Mouse (Mus musculus) thymus, adult 2 months (tissue): ENCODE results near the gene Cd52. TPM values are rescaled to one million over a fixed set of nuclear protein-coding genes. Genes with fewer than 3 reads are reported as not detected.
"Not testable (repeated sequence)": the region's sequence is repeated elsewhere in the genome, so short reads cannot be mapped to it uniquely, and the experiment has no call there.

Source experiments
- DNase-seq: peaks from one replicate; pipeline ENCODE4 v3.0.0; 2021
- H3K27ac ChIP-seq: fragments of 200-500 bp; 2 replicates; pipeline ENCODE4 v1.5.1; 2012; ENCODE audit warnings: low read length, control low read depth; ENCODE audit not compliant: control insufficient read depth, insufficient read depth
- H3K27me3 ChIP-seq: fragments of 200-500 bp; 2 replicates; pipeline ENCODE4 v1.6.1; 2012; ENCODE audit warnings: mild to moderate bottlenecking, low read length, moderate library complexity, mixed read lengths; ENCODE audit not compliant: control insufficient read depth, insufficient read depth
- H3K36me3 ChIP-seq: fragments of 200-500 bp; 2 replicates; pipeline ENCODE4 v1.6.1; 2012; ENCODE audit warnings: mild to moderate bottlenecking, low read length, moderate library complexity; ENCODE audit not compliant: control insufficient read depth, insufficient read depth
- H3K4me1 ChIP-seq: fragments of 200-500 bp; replicated peaks from 2 replicates; pipeline ENCODE4 v1.6.1; 2012; ENCODE audit warnings: low read length; ENCODE audit not compliant: control insufficient read depth, insufficient read depth
- H3K4me3 ChIP-seq: fragments of 200-500 bp; 2 replicates; pipeline ENCODE4 v1.5.1; 2012; ENCODE audit warnings: mild to moderate bottlenecking, low read length, control low read depth, moderate library complexity; ENCODE audit not compliant: control insufficient read depth, insufficient read depth
- CTCF ChIP-seq: fragments of 200-500 bp; IDR thresholded peaks from 2 replicates; pipeline ENCODE4 v1.5.1; 2012; ENCODE audit warnings: mild to moderate bottlenecking, control low read depth, low read length, moderate library complexity, borderline replicate concordance; ENCODE audit not compliant: control insufficient read depth, poor library complexity, insufficient read depth; ENCODE audit errors: extremely low read depth
- POLR2A ChIP-seq: fragments of 200-500 bp; IDR thresholded peaks from 2 replicates; pipeline ENCODE4 v1.6.1; 2012; ENCODE audit warnings: mild to moderate bottlenecking, low read length, control low read depth, moderate library complexity; ENCODE audit not compliant: control insufficient read depth, poor library complexity, insufficient read depth; ENCODE audit errors: extremely low read depth
- WGBS: fragments of 180-500 bp; shearing (Covaris S2); methylation state at CpG from one replicate; pipeline ENCODE4 v1.1.7; 2018; 5-methylcytosine and 5-hydroxymethylcytosine counted together
- polyA plus RNA-seq: library from polyadenylated mRNA; depleted of rRNA; stranded (reverse); fragments of >200 nt; gene quantifications from 2 replicates; pipeline ENCODE4 v1.2.3, GENCODE M21; 2012; rRNA removed

Gene Cd52
- polyA plus RNA-seq, result 355 and 480 TPM in 2 replicates

DNA sequence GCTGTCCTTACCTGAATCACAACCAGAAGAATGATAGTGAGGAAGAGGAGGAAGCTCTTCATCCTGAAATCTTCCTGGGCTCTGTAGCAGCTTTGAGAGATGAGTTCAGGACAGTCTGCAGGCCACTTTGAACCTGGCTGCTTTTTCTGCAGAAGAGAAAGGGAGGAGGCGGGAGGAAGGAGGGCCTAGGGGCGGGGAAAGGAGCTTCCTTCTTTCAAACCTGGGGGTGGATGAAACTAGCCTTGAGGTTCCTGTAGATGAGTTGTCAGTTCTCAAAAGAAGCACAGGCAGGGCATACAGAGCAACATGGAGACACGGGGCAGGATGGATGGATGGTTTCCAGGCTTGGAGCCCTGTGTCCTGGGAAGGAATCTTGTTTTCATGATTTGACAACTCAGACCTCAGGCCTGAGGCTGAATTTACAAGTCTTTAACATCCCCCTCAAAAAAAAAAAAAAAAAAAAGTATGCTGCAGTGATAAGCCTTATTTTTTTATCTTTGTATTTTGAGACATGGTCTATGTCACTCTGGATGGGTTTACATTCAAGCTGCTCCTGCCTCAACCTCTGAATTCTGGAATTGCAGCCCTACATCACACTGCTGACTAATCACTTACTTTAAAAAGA is at the start of gene Cd52:
TSS of gene Cd52 (minus strand) at position 160 of the 625 bp plus-strand sequence.
- no peak for TF ChIP-seq CTCF
- TF ChIP-seq POLR2A, result 0 out of 2 replicates have a peak, but pooled peaks have one; percentile 51
- Histone ChIP-seq H3K36me3 (no peaks in the 10 kb centered on the region), H3K4me3 (peak within 1 kb of the TSS; percentile 85), H3K27me3 (no peaks in the 10 kb centered on the region), H3K4me1 (peaks cover 68% of the 10 kb centered on the region), H3K27ac (peak within 1 kb of the TSS; percentile 83)
- DNase-seq, result peak; percentile 87
- WGBS, result 3% methylated on average over 3 of the region's 3 CpGs

DNA sequence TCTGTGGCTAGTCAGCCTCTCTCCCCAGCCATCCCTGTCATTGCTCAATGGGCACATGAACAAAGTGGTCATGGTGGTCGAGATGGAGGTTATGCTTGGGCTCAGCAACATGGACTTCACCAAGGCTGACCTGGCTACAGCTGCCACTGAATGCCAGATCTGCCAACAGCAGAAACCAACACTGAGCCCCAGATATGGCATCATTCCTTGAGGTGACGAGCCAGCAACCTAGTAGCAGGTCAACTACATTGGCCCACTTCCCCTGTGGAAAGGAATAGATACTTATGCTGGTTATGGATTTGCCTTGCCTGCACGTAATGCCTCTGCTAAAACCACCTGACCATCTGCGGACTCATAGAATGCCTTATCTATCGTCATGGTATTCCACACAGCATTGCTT is 49.4 kb upstream of the Cd52 start:
- not testable (repeated sequence) for H3K27me3 ChIP-seq, H3K4me1 ChIP-seq, H3K27ac ChIP-seq, H3K4me3 ChIP-seq, DNase-seq
- peaks cover 41% of the 10 kb centered on the region for H3K36me3 ChIP-seq
- WGBS, result over 99% methylated on average over 5 of the region's 5 CpGs

DNA sequence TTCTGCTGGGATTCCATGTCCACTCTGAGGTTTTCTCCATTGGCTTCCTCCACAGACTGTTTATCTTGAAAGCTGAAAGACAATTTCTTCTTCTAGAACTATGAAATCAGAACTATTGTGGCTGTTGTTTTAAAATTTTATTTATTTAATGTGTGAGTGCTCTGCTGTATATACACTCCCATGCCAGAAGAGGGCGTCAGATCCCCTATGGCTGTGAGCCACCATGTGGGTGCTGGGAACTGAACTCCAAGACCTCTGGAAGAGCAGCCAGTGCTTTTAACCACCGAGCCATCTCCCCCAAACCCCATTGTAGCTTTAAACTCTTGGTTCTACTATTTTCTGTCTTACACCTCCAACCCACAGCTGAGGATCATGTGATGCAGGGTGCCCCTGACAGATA is 44.0 kb upstream of the Cd52 start:
- DNase-seq, result no peak
- no peak overlapping the region for H3K4me3 ChIP-seq
- H3K36me3 ChIP-seq, result peaks cover 19% of the 10 kb centered on the region
- H3K4me1 ChIP-seq, result no peaks in the 10 kb centered on the region
- H3K27ac ChIP-seq, result no peak overlapping the region
- TF ChIP-seq CTCF, result no peak
- no peak for TF ChIP-seq POLR2A
- no peaks in the 10 kb centered on the region for H3K27me3 ChIP-seq
- WGBS, result 98% methylated on average over 2 of the region's 2 CpGs

DNA sequence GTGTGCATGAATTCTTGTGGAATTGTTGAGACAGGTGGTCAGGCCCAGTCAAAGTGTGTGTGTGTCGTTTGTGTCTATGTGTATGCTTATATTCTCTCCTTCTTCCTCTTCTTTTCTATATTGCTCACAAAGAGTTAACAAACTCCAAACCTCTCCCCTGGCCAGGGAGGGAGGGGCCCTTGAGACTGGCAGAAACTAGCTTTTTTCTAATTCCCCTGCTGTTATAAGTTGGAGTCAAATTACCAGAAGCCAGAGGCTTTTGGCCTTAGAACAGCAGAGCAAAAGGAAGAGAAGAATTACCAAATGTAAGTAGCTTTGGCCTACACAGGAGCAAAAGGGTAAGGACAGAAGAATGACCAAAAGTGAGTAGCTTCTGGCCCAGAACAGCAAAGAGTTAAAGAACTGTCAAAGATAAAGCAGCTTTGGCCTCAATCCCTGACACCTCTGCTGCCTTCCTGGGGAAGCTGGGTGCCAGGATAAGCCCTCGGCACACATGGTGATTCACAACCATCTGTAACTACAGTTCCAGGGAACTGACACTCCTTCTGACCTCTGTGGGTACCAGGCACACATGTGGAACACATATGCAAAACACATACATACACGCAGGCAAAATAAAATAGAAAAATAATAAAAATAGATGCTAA is 41.5 kb upstream of the Cd52 start:
- Histone ChIP-seq H3K4me1 (no peaks in the 10 kb centered on the region), H3K36me3 (peaks cover 17% of the 10 kb centered on the region), H3K4me3 (no peak overlapping the region), H3K27ac (no peak overlapping the region), H3K27me3 (no peaks in the 10 kb centered on the region)
- TF ChIP-seq CTCF (no peak), POLR2A (no peak)
- DNase-seq, result no peak
- 82% methylated on average over 3 of the region's 3 CpGs for WGBS

DNA sequence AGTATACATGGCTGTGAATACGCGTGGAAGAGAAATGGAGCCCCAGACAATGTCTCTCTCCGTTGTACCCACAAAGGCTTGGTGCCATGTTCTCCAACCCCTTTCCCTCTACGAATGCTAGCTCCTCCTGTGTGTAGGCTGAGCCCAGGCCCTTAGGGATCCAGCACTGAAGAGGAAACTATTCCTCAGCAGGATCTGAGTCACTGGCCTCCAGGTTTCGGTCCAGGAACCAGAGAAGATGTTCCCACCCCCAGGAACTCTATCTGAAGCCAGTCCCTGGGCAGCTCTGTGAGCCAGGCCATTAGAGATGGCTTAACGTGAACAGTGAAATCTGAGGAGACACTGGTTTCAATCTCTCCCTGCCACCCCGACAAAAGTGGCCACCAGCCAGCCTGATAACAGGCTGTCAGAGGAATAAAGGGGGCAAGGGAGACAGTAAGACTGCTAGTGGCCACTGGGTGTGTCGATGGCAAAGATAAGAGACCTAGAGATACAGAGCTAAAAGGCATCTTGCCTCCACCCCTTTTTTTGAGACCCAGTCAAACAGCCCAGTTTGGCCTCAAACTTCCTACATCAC is 37.7 kb upstream of the Cd52 start:
- TF ChIP-seq POLR2A (no peak), CTCF (no peak)
- H3K27me3 ChIP-seq, result no peaks in the 10 kb centered on the region
- H3K4me1 ChIP-seq, result peaks cover 12% of the 10 kb centered on the region
- no peak overlapping the region for H3K4me3 ChIP-seq
- H3K27ac ChIP-seq, result no peak overlapping the region
- 93% methylated on average over 8 of the region's 8 CpGs for WGBS
- H3K36me3 ChIP-seq, result peaks cover 8% of the 10 kb centered on the region; the same call in 1 of the 2 replicates
- DNase-seq, result no peak

DNA sequence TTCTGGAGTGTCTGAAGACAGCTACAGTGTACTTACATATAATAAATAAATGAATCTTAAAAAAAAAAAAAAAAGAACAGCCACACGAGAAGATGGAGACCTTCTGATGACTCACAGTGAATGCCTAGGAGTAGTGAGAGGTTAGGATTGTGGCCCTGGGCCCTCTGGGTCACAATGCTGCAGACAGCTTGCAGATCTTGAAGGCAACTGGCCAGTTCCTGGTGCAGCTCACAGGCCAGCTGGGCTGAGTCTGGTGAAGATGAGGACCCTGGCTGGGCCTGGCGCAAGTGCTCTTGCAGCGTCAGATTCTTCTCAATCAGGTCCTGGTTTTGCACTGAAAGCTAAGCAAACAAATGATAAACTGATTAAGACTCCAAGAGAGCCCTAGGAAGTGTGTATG is 37.2 kb upstream of the Cd52 start:
- WGBS, result 95% methylated on average over 3 of the region's 3 CpGs
- no peak for DNase-seq
- TF ChIP-seq POLR2A (no peak), CTCF (no peak)
- Histone ChIP-seq H3K4me3 (no peak overlapping the region), H3K36me3 (peaks cover 4% of the 10 kb centered on the region; the same call in 1 of the 2 replicates), H3K27ac (no peak overlapping the region), H3K27me3 (no peaks in the 10 kb centered on the region), H3K4me1 (peaks cover 17% of the 10 kb centered on the region)
